Mouse (Mus musculus): ENCODE data around the gene Prdm2.
A peak's percentile ranks its signal among the peaks of the same experiment; 100 is the strongest.

Gene Prdm2

GRCm38 (mm10) chr4:143147666-143148065 lies 65.1 kb downstream of the Prdm2 start:
- no peak for DNase-seq

- DNase-seq = no peak
These were observed 69.2 kb downstream of the Prdm2 start for GRCm38 (mm10) chr4:143143615-143144014.

- no peak for DNase-seq
These were observed 71.0 kb downstream of the Prdm2 start for GRCm38 (mm10) chr4:143141645-143142259.

GRCm38 (mm10) chr4:143140940-143141339 lies 71.9 kb downstream of the Prdm2 start:
- no peak for DNase-seq

GRCm38 (mm10) chr4:143132433-143132832 lies 80.4 kb downstream of the Prdm2 start:
- no peak for DNase-seq

- no peak for DNase-seq
These were observed 82.4 kb downstream of the Prdm2 start for GRCm38 (mm10) chr4:143130441-143130840.

- DNase-seq = no peak
These were observed 83.5 kb downstream of the Prdm2 start for GRCm38 (mm10) chr4:143129261-143129760.

- DNase-seq = no peak
These were observed 85.6 kb downstream of the Prdm2 start for GRCm38 (mm10) chr4:143127171-143127570.

GRCm38 (mm10) chr4:143126476-143126875 lies 86.3 kb downstream of the Prdm2 start:
- no peak for DNase-seq

GRCm38 (mm10) chr4:143125290-143125689 lies 87.5 kb downstream of the Prdm2 start:
- no peak for DNase-seq

- no peak for DNase-seq
These were observed 89.8 kb downstream of the Prdm2 start for GRCm38 (mm10) chr4:143123043-143123442.

- no peak for DNase-seq
These were observed 91.6 kb downstream of the Prdm2 start for GRCm38 (mm10) chr4:143121174-143121573.

GRCm38 (mm10) chr4:143120008-143120407 lies 92.8 kb downstream of the Prdm2 start:
- no peak for DNase-seq

GRCm38 (mm10) chr4:143118843-143119242 lies 94.0 kb downstream of the Prdm2 start:
- no peak for DNase-seq

GRCm38 (mm10) chr4:143115851-143116250 lies 96.9 kb downstream of the Prdm2 start:
- DNase-seq = no peak

- no peak for DNase-seq
These were observed 98.4 kb downstream of the Prdm2 start for GRCm38 (mm10) chr4:143114232-143114979.

GRCm38 (mm10) chr4:143112985-143113384 lies 99.8 kb downstream of the Prdm2 start:
- peak; percentile 65 for DNase-seq

- DNase-seq = no peak
These were observed 100.4 kb downstream of the Prdm2 start for GRCm38 (mm10) chr4:143112439-143112838.

- no peak for DNase-seq
These were observed 100.9 kb downstream of the Prdm2 start for GRCm38 (mm10) chr4:143111872-143112271.

GRCm38 (mm10) chr4:143108552-143108951 lies 104.2 kb downstream of the Prdm2 start:
- no peak for DNase-seq

GRCm38 (mm10) chr4:143106971-143107370 lies 105.8 kb downstream of the Prdm2 start:
- DNase-seq = no peak

- no peak for DNase-seq
These were observed 106.2 kb downstream of the Prdm2 start for GRCm38 (mm10) chr4:143106566-143106965.

GRCm38 (mm10) chr4:143104739-143105138 lies 108.1 kb downstream of the Prdm2 start:
- DNase-seq = no peak

GRCm38 (mm10) chr4:143103811-143104210 lies 109.0 kb downstream of the Prdm2 start:
- no peak for DNase-seq

Data from right cerebral cortex, postnatal 14 days (tissue).